Mouse (Mus musculus) thymus, postnatal 10 days (tissue): ENCODE data around the gene Epha2.

Source experiments
- DNase-seq, 2 experiments: peaks; one replicate each; pipeline ENCODE4 v3.0.0; 2021; ENCODE audit warnings: low spot score in 2 of 2

The Epha2 gene

DNA sequence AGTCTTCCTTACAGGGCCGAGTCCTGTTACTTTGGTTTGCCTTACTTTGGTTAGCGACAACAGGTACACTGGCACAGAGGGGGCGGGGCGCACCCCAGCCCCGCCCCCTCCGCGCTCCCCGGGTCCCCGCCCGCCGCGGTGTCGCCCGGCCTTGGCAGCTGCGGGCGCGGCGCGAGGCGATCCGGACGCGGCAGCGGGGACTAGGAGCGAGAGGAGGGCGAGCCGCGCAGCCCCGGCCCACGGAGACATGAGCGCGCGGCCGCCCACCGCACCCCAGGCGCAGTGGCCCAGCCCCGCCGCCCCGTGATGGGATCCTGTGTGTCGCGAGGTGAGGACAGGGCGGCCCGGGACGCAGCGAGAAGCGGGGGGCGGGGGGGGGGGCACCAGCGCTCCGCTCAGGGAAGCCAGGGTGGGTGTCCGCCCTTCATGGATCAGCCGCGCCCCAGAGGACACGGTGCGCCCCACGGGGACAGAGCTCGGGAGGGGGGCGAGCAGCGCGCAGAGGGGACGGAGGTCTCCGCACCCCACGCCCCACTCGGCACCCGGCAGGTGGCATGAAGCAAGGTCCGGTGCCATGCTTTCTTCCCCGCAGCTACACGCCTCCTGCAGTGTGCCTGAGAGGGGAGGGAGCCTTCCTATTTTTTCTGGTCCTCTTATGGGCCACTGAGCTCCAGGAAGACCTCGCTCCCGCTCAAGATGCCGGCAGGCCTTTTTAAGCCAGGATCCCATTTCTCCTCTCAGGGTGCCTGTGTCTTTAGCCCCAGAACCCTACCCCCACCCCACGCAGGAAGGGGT, 67.2 kb downstream of the Epha2 start, which contains the start of gene Fam131c:
TSS of gene Fam131c (plus strand) at position 224 of the 795 bp plus-strand sequence.
- no peak for DNase-seq

DNA sequence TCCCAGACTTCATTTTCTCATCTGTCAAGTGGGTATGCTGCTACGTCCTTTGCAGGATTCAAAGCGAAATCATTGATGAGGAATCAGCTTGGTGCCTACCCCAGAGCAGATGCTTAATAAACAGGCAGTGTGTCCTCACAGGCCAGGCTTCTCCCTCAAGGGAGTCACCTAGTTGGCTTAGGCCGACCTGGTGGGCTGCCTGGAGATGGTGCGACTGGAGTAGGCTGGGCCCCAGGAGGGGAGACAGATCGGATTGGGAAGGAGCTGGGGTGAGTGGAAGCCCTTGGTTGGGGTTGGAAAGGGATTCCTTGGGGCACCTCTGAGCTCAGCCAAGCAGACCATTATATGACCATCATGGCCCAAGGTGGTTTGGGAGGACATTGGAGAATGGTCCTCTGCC, 71.4 kb downstream of the Epha2 start:
- no peak for DNase-seq
